Mouse (Mus musculus) cerebellum, adult 2 months (tissue): ENCODE measurements at regions not wholly inside any gene's neighbourhood (a gene's known extent, or its start where the extent isn't known, plus 50 kb on each side); places are given as distances from the start of the nearest gene placed in this dataset.

Experiments used
- DNase-seq, 2 experiments: peaks; one replicate each; pipeline ENCODE4 v3.0.0; 2021
- H3K27ac ChIP-seq: fragments of 200-500 bp; 2 replicates; pipeline ENCODE4 v1.5.1; 2012; ENCODE audit warnings: low read length, control low read depth, inconsistent platforms; ENCODE audit not compliant: insufficient read depth
- H3K27me3 ChIP-seq: fragments of 200-500 bp; 2 replicates; pipeline ENCODE4 v1.6.1; 2012; ENCODE audit warnings: inconsistent platforms, mild to moderate bottlenecking, low read length, moderate library complexity; ENCODE audit not compliant: control insufficient read depth, insufficient read depth
- H3K4me1 ChIP-seq: fragments of 200-500 bp; 2 replicates; pipeline ENCODE4 v1.6.1; 2011; ENCODE audit warnings: low read length; ENCODE audit not compliant: control insufficient read depth, insufficient read depth
- H3K4me3 ChIP-seq: fragments of 200-500 bp; replicated peaks from 2 replicates; pipeline ENCODE3; 2011; ENCODE audit warnings: mild to moderate bottlenecking, low read depth, low read length, control low read depth; ENCODE audit not compliant: insufficient read depth
- CTCF ChIP-seq: fragments of 200-500 bp; IDR thresholded peaks from 2 replicates; pipeline ENCODE4 v1.5.1; 2011; ENCODE audit warnings: low read depth, mild to moderate bottlenecking, control low read depth, low read length, moderate library complexity, borderline replicate concordance; ENCODE audit not compliant: insufficient read depth
- POLR2A ChIP-seq: fragments of 200-500 bp; IDR thresholded peaks from 2 replicates; pipeline ENCODE4 v1.6.1; 2011; ENCODE audit warnings: low read length, control low read depth, borderline replicate concordance; ENCODE audit not compliant: insufficient read depth
- WGBS: fragments of 180-500 bp; shearing (Covaris S2); methylation state at CpG from one replicate; pipeline ENCODE4 v1.1.7; 2018; 5-methylcytosine and 5-hydroxymethylcytosine counted together

GRCm38 (mm10) chr4:106247398-106247797, 68.6 kb upstream of the Usp24 start:
- DNase-seq = no peak
- H3K4me1 ChIP-seq = no peaks in the 10 kb centered on the region
- H3K27me3 ChIP-seq = no peaks in the 10 kb centered on the region
- 97% methylated on average over 5 of the region's 5 CpGs for WGBS
- TF ChIP-seq POLR2A (no peak), CTCF (no peak)
- H3K27ac ChIP-seq = no peak overlapping the region
- no peak overlapping the region for H3K4me3 ChIP-seq

GRCm38 (mm10) chr4:106248272-106248671, 67.7 kb upstream of the Usp24 start:
- DNase-seq = no peak
- H3K4me3 ChIP-seq = no peak overlapping the region
- 90% methylated on average over 8 of the region's 8 CpGs for WGBS
- no peaks in the 10 kb centered on the region for H3K27me3 ChIP-seq
- TF ChIP-seq POLR2A (no peak), CTCF (no peak)
- H3K4me1 ChIP-seq = no peaks in the 10 kb centered on the region
- H3K27ac ChIP-seq = no peak overlapping the region

- Histone ChIP-seq H3K27ac (no peak overlapping the region), H3K4me3 (no peak overlapping the region), H3K4me1 (no peaks in the 10 kb centered on the region), H3K27me3 (no peaks in the 10 kb centered on the region)
- TF ChIP-seq CTCF = no peak
- TF ChIP-seq POLR2A = no peak
- DNase-seq = no peak
- 79% methylated on average over 7 of the region's 7 CpGs for WGBS
Observed at GRCm38 (mm10) chr4:106249028-106249782, 66.8 kb upstream of the Usp24 start.

- WGBS = 84% methylated on average over 2 of the region's 2 CpGs
- no peak for DNase-seq
- no peaks in the 10 kb centered on the region for H3K27me3 ChIP-seq
- no peak overlapping the region for H3K4me3 ChIP-seq
- H3K4me1 ChIP-seq = no peaks in the 10 kb centered on the region
- TF ChIP-seq CTCF = no peak
- TF ChIP-seq POLR2A = no peak
- no peak overlapping the region for H3K27ac ChIP-seq
Observed at GRCm38 (mm10) chr4:106250048-106250447, 66.0 kb upstream of the Usp24 start.

- WGBS = 90% methylated on average over 1 of the region's 1 CpGs
- Histone ChIP-seq H3K4me3 (no peak overlapping the region), H3K4me1 (peaks cover under 1% of the 10 kb centered on the region; the same call in 1 of the 2 replicates), H3K27me3 (no peaks in the 10 kb centered on the region), H3K27ac (no peak overlapping the region)
- TF ChIP-seq CTCF (no peak), POLR2A (no peak)
- no peak for DNase-seq
Observed at GRCm38 (mm10) chr4:106251430-106251829, 64.6 kb upstream of the Usp24 start.

- peaks cover 5% of the 10 kb centered on the region for H3K4me1 ChIP-seq
- no peak overlapping the region for H3K27ac ChIP-seq
- WGBS = 84% methylated on average over 6 of the region's 6 CpGs
- H3K27me3 ChIP-seq = no peaks in the 10 kb centered on the region
- DNase-seq = no peak
- no peak overlapping the region for H3K4me3 ChIP-seq
- TF ChIP-seq POLR2A (no peak), CTCF (no peak)
Observed at GRCm38 (mm10) chr4:106252946-106253345, 63.1 kb upstream of the Usp24 start.

GRCm38 (mm10) chr4:106254761-106255475, 61.1 kb upstream of the Usp24 start:
- 98% methylated on average over 3 of the region's 3 CpGs for WGBS
- no peaks in the 10 kb centered on the region for H3K27me3 ChIP-seq
- DNase-seq = no peak
- no peak for TF ChIP-seq CTCF
- TF ChIP-seq POLR2A = no peak
- no peak overlapping the region for H3K27ac ChIP-seq
- H3K4me3 ChIP-seq = no peak overlapping the region
- peaks cover 5% of the 10 kb centered on the region for H3K4me1 ChIP-seq
